Mouse (Mus musculus): ENCODE data around the gene Psmd12. TPM values are rescaled to one million over a fixed set of nuclear protein-coding genes. Genes with fewer than 3 reads are reported as not detected.
"Not testable (repeated sequence)": the region's sequence is repeated elsewhere in the genome, so short reads cannot be mapped to it uniquely, and the experiment has no call there.

Gene Psmd12
- polyA plus RNA-seq, 1 experiment: not detected

DNA sequence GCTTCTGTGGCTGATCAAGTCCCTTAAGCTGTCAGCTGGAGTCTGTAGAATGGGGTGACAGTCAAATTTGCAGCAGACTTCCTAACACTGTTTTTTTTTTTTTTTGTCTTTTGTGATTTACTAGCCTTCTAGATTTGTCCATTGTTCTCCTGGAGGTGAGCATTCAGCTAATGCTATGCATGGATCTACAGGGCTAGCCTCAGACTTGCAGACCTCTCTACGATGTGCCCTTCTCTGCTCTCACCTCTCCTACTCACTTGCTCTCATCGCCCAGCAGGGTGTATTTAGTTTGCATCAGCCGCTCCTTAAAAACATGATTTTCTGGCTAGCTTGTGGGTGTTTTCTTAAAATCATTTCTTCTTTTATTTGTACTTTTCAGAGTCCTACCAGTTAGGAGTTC, 5.1 kb downstream of the Psmd12 start:
- Histone ChIP-seq H3K4me1 (ENCODE audit: control insufficient read depth, insufficient read depth, low read length) (no peaks in the 10 kb centered on the region), H3K27ac (ENCODE audit: insufficient read depth, low read depth, low read length) (no peak overlapping the region), H3K4me3 (ENCODE audit: insufficient read depth, low read depth, low read length) (no peak overlapping the region)
- 88% methylated on average over 3 of the region's 3 CpGs for WGBS
- TF ChIP-seq CTCF (IDR thresholded peaks at IDR 0.05; ENCODE audit: insufficient read depth, low read depth, low read length) (no peak), POLR2A (IDR thresholded peaks at IDR 0.05; ENCODE audit: insufficient read depth, low read depth, low read length) (no peak)

DNA sequence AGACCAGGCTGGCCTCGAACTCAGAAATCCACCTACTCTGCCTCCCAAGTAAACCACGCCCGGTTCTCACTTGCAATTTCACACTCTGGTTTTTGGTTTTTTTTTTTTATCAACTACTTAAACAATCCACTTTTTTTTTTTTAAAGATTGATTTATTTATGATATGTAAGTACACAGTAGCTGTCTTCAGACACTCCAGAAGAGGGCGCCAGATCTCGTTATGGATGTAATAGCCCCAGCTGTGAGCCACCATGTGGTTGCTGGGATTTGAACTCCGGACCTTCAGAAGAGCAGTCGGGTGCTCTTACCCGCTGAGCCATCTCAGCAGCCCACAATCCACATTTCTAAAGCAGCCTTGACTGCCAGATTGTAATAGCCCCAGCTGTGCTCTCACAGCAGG, 23.5 kb downstream of the Psmd12 start:
- Histone ChIP-seq H3K4me1 (ENCODE audit: control insufficient read depth, insufficient read depth, low read length) (no peaks in the 10 kb centered on the region), H3K4me3 (ENCODE audit: insufficient read depth, low read depth, low read length) (no peak overlapping the region), H3K27ac (ENCODE audit: insufficient read depth, low read depth, low read length) (no peak overlapping the region)
- 80% methylated on average over 8 of the region's 8 CpGs for WGBS
- TF ChIP-seq POLR2A (IDR thresholded peaks at IDR 0.05; ENCODE audit: insufficient read depth, low read depth, low read length): no peak
- TF ChIP-seq CTCF (IDR thresholded peaks at IDR 0.05; ENCODE audit: insufficient read depth, low read depth, low read length): no peak

DNA sequence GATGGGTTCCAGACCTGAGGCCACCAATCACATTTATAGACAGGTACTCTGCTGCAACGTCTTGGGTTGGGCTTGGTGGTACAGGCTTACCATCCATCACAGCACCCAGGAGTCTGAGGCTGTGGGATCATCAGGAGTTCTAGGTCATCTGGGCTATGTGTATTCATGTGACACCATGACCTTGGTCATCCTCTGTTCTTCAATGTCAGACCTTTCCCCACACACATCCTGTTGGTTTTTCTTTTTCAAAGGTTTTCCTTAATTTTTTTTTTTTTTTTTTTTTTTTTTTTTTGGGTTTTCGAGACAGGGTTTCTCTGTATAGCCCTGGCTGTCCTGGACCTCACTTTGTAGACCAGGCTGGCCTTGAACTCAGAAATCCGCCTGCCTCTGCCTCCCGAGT, 25.1 kb downstream of the Psmd12 start:
- H3K4me3 ChIP-seq (ENCODE audit: insufficient read depth, low read depth, low read length); H3K27ac ChIP-seq (ENCODE audit: insufficient read depth, low read depth, low read length); H3K4me1 ChIP-seq (ENCODE audit: control insufficient read depth, insufficient read depth, low read length): not testable (repeated sequence)
- 97% methylated on average over 3 of the region's 4 CpGs for WGBS

DNA sequence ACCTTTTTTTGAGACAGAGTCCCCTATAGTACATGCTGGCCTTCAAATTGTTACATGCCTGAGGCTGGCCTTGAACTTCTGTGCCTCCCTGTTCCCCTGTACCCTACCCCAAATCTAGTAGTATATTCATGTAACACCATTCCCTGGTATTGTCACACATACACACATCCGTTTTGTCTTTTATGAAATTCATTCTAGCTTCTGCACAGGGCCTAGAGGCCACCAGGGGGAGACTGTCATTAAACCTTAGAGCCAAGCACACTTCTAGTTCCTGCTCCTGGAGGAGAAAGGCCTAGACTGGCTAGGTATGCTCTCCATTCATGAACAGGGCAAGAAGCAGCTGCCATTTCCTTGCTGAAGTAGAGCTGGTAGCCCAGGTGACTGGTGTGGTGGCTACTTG, 27.0 kb downstream of the Psmd12 start:
- Histone ChIP-seq H3K27ac (ENCODE audit: insufficient read depth, low read depth, low read length) (no peak overlapping the region), H3K4me1 (ENCODE audit: control insufficient read depth, insufficient read depth, low read length) (peaks cover 12% of the 10 kb centered on the region), H3K4me3 (ENCODE audit: insufficient read depth, low read depth, low read length) (no peak overlapping the region)
- 86% methylated on average over 1 of the region's 1 CpGs for WGBS
- TF ChIP-seq POLR2A (IDR thresholded peaks at IDR 0.05; ENCODE audit: insufficient read depth, low read depth, low read length): no peak
- no peak for TF ChIP-seq CTCF (IDR thresholded peaks at IDR 0.05; ENCODE audit: insufficient read depth, low read depth, low read length)

DNA sequence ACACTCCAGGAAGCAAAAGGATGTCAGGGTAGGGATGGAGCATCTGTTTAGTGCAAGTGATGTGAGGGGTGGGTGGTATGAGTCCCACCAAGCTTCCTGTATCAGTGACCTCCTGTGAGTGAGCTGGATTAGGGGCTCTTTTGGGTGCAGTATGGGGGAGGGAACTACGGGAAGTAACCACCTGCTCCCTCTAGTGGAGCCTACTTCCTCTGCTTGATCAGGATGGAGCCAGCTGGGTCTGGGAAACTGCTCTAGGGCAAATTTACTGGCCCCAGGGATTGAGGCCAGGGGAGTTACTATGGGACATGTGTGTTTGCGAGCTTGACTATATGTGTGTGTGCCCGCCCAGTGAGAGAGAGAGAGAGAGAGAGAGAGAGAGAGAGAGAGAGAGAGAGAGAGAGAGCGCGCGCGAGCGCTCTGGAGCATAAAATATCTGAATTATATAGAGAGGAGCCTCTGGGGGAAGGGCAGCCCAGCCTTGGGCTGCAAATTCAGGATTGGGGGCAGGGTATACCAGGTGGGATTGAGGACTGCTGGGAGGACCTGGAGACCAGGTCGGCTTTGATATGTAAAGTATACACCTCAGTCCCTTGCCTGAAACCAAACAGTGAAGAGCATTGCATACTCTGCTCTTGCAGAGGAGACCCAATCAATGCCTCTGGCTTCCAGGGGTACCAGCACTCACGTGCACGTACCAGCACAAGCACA, 30.5 kb downstream of the Psmd12 start:
- no peak overlapping the region for H3K27ac ChIP-seq (ENCODE audit: insufficient read depth, low read depth, low read length)
- 15% methylated on average over 11 of the region's 11 CpGs for WGBS

DNA sequence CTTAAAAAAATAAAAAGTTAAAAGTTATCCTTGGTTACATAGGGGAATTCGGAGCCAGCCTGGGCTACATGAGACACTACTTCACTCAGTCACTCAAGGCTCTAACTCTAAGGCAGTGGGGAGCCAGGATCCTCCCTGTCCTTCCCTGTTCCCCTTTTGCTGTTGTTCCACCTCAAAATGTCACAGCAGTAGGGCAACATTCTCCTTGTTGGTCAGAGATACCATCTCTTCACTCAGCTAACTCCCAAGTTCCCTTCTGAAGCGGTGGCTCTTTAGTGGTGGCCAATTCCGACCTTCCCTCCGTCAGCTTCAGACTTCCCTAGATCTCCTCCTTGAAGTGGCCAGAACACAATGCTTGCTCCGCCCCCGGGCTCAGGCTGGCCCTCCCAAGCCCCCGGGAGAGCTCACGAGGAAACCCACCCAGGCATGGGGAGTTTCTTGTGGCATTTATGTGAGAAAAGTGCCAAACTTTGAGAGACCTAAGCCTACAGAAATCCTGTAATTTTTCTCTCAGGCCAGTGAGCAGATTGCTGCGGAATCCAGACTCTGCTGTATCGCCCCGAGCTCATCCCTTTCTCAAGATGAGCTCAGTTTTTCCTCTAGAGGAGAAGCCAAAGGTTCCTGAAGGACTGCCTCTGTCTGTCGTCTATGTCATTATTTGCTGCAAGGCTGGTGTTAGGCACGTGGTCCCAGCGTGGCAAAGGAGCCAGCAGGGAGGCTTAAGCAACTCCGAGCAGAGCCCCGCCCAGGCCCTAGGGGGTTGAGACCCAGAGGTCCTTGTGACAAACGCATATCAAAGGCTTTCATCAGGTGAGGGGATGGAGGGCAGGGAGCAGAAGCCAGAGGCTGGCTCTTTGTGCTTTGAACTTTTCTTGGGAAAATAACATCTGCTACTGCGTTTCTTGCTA, 31.3 kb downstream of the Psmd12 start:
- H3K4me1 ChIP-seq (ENCODE audit: control insufficient read depth, insufficient read depth, low read length): peaks cover 12% of the 10 kb centered on the region

More for the DNA sequence above, 30.5 kb downstream of the Psmd12 start:
- TF ChIP-seq CTCF (IDR thresholded peaks at IDR 0.05; ENCODE audit: insufficient read depth, low read depth, low read length) (no peak), POLR2A (IDR thresholded peaks at IDR 0.05; ENCODE audit: insufficient read depth, low read depth, low read length) (no peak)
- no peak overlapping the region for H3K4me3 ChIP-seq (ENCODE audit: insufficient read depth, low read depth, low read length)
- H3K4me1 ChIP-seq (ENCODE audit: control insufficient read depth, insufficient read depth, low read length): peaks cover 12% of the 10 kb centered on the region

DNA sequence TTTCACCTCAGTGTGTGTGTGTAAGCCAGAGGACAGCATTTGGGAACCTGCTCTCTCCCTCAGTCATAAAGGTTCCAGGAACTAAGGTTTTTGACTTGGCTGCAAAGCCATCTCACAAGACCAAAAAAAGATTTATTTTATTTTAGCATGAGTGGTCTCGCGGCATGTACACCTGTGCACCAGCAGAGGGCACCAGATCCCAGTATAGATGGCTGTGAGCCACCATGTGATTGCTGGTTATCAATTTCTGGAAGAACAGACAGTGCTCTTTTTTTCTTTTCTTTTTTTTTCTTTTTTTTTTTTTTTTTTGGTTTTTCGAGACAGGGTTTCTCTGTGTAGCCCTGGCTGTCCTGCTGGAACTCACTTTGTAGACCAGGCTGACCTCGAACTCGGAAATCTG, 32.7 kb downstream of the Psmd12 start:
- 43% methylated on average over 5 of the region's 5 CpGs for WGBS
- not testable (repeated sequence) for H3K27ac ChIP-seq (ENCODE audit: insufficient read depth, low read depth, low read length); H3K4me3 ChIP-seq (ENCODE audit: insufficient read depth, low read depth, low read length)
- peaks cover 12% of the 10 kb centered on the region for H3K4me1 ChIP-seq (ENCODE audit: control insufficient read depth, insufficient read depth, low read length)

More for the DNA sequence above, 31.3 kb downstream of the Psmd12 start:
- no peak for TF ChIP-seq CTCF (IDR thresholded peaks at IDR 0.05; ENCODE audit: insufficient read depth, low read depth, low read length)
- TF ChIP-seq POLR2A (IDR thresholded peaks at IDR 0.05; ENCODE audit: insufficient read depth, low read depth, low read length): no peak
- Histone ChIP-seq H3K4me3 (ENCODE audit: insufficient read depth, low read depth, low read length) (no peak overlapping the region), H3K27ac (ENCODE audit: insufficient read depth, low read depth, low read length) (no peak overlapping the region)
- 13% methylated on average over 18 of the region's 18 CpGs for WGBS

DNA sequence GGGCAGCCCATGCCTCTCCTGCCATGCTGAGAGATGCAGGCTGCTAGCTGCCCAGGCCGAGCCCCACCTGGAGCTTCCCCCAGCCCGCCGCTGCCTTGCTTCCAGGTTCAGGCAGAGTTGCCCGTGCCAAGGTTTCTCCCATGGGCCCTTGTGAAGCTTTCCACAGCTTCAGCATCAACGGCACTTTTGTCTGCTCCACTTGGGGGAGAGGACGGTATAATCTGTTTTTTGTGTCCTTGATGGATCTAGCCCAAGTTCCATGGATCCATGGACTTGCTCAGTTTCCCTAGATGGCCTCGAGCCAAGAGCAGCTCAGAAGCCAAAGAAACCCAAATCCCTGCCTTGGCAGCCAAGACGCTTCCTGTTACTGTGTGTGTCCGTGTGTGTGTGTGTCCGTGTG, 33.8 kb downstream of the Psmd12 start:
- WGBS: 38% methylated on average over 10 of the region's 10 CpGs

DNA sequence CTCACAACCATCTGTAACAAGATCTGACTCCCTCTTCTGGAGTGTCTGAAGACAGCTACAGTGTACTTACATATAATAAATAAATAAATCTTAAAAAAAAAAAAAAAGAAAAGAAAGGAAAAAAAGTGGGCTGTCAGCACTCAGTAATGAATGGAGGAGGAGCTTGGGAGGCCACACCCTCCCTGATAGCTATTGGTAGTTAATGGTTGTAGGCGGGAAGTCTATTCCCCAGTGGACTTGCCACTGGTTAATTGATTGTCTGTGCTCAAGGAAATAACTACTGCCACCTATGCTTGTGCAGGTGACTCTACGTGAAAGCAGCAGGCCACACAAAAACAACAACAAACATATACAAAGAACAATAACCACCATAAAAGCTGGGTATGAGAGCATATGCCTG, 37.1 kb downstream of the Psmd12 start:
- Histone ChIP-seq H3K4me3 (ENCODE audit: insufficient read depth, low read depth, low read length) (no peak overlapping the region), H3K27ac (ENCODE audit: insufficient read depth, low read depth, low read length) (no peak overlapping the region), H3K4me1 (ENCODE audit: control insufficient read depth, insufficient read depth, low read length) (no peaks in the 10 kb centered on the region)
- TF ChIP-seq CTCF (IDR thresholded peaks at IDR 0.05; ENCODE audit: insufficient read depth, low read depth, low read length) (no peak), POLR2A (IDR thresholded peaks at IDR 0.05; ENCODE audit: insufficient read depth, low read depth, low read length) (no peak)
- 98% methylated on average over 2 of the region's 2 CpGs for WGBS

More for the DNA sequence above, 33.8 kb downstream of the Psmd12 start:
- no peak overlapping the region for H3K4me3 ChIP-seq (ENCODE audit: insufficient read depth, low read depth, low read length)
- no peak overlapping the region for H3K27ac ChIP-seq (ENCODE audit: insufficient read depth, low read depth, low read length)
- H3K4me1 ChIP-seq (ENCODE audit: control insufficient read depth, insufficient read depth, low read length): peaks cover 12% of the 10 kb centered on the region
- TF ChIP-seq POLR2A (IDR thresholded peaks at IDR 0.05; ENCODE audit: insufficient read depth, low read depth, low read length) (no peak), CTCF (IDR thresholded peaks at IDR 0.05; ENCODE audit: insufficient read depth, low read depth, low read length) (no peak)

Measured in olfactory bulb, adult 2 months (tissue).